Mouse (Mus musculus) CH12.LX (cell line): ENCODE results near the gene Slc1a4. TPM values are rescaled to one million over a fixed set of nuclear protein-coding genes. Genes with fewer than 3 reads are reported as not detected.

Experiments used
- DNase-seq: peaks from one replicate; pipeline ENCODE4 v3.0.0-alpha.2; 2013; ENCODE audit errors: extremely low read depth
- H3K27ac ChIP-seq: 2 replicates; pipeline ENCODE4 v1.5.1; 2012; ENCODE audit warnings: low read depth, mild to moderate bottlenecking, control low read depth, moderate library complexity; ENCODE audit not compliant: insufficient read depth
- H3K27me3 ChIP-seq: replicated peaks from 2 replicates; pipeline ENCODE3; 2012; ENCODE audit warnings: inconsistent platforms
- H3K36me3 ChIP-seq, 2 experiments: replicated peaks in 1 of 2; 2 replicates each; pipeline versions ENCODE3 to v1.6.1; 2012; ENCODE audit warnings: inconsistent platforms in 1 of 2, low read length in 1 of 2, mild to moderate bottlenecking in 1 of 2, mixed read lengths in 1 of 2, moderate library complexity in 1 of 2; ENCODE audit not compliant: control insufficient read depth in 1 of 2, insufficient read depth in 1 of 2
- H3K4me1 ChIP-seq, 2 experiments: 2 replicates each; pipeline ENCODE4 v1.6.1; 2012; ENCODE audit warnings: inconsistent platforms in 1 of 2, moderate library complexity in 1 of 2; ENCODE audit not compliant: insufficient read depth in 2 of 2, control insufficient read depth in 1 of 2
- H3K4me2 ChIP-seq: 2 replicates; pipeline ENCODE4 v1.6.1; 2012; ENCODE audit warnings: low read depth, mild to moderate bottlenecking, control low read depth; ENCODE audit not compliant: poor library complexity, insufficient read depth, severe bottlenecking
- H3K4me3 ChIP-seq, 3 experiments: fragments of 150-350 bp in 1 of 3; sonication (generic) in 1 of 3; replicated peaks in 1 of 3; 2 replicates each; pipeline versions ENCODE3 to v1.5.1; 2011 to 2012; ENCODE audit warnings: low read depth in 2 of 3, low read length in 2 of 3, mild to moderate bottlenecking in 2 of 3, moderate library complexity in 2 of 3, control low read depth in 1 of 3, improper control_type of control experiment in 1 of 3, inconsistent platforms in 1 of 3, mixed read lengths in 1 of 3; ENCODE audit not compliant: poor library complexity in 1 of 3
- H3K79me2 ChIP-seq: replicated peaks from 2 replicates; pipeline ENCODE4 v1.6.1; 2012; ENCODE audit warnings: mild to moderate bottlenecking, moderate library complexity; ENCODE audit not compliant: control insufficient read depth, poor library complexity, insufficient read depth, severe bottlenecking; ENCODE audit errors: extremely low read depth
- H3K9ac ChIP-seq: 2 replicates; pipeline ENCODE4 v1.6.1; 2012; ENCODE audit warnings: low read depth, mild to moderate bottlenecking, control low read depth, moderate library complexity; ENCODE audit not compliant: insufficient read depth
- H3K9me3 ChIP-seq: replicated peaks from 2 replicates; pipeline ENCODE3; 2012; ENCODE audit warnings: low read length, inconsistent platforms, mixed read lengths
- CHD1 ChIP-seq: IDR thresholded peaks from 2 replicates; pipeline ENCODE4 v1.6.1; 2012; ENCODE audit warnings: low read depth, low read length, improper control_type of control experiment, inconsistent platforms
- CHD2 ChIP-seq: IDR thresholded peaks from 2 replicates; pipeline ENCODE4 v1.6.1; 2011; ENCODE audit warnings: low read length, improper control_type of control experiment
- ELF1 ChIP-seq: IDR thresholded peaks from 2 replicates; pipeline ENCODE4 v1.6.1; 2014; ENCODE audit warnings: low read depth, mild to moderate bottlenecking, inconsistent platforms, low read length, improper control_type of control experiment
- EP300 ChIP-seq: IDR thresholded peaks from 2 replicates; pipeline ENCODE4 v1.6.1; 2011; ENCODE audit warnings: low read length, improper control_type of control experiment
- IRF4 ChIP-seq: IDR thresholded peaks from 2 replicates; pipeline ENCODE4 v1.6.1; 2014; ENCODE audit warnings: low read depth, mild to moderate bottlenecking, inconsistent platforms, low read length, improper control_type of control experiment
- MAFK ChIP-seq: IDR thresholded peaks from 2 replicates; pipeline ENCODE4 v1.6.1; 2011; ENCODE audit warnings: low read length, improper control_type of control experiment; ENCODE audit not compliant: insufficient replicate concordance
- MAZ ChIP-seq: IDR thresholded peaks from 2 replicates; pipeline ENCODE4 v1.6.1; 2012; ENCODE audit warnings: low read depth, mild to moderate bottlenecking, inconsistent platforms, low read length, improper control_type of control experiment, moderate library complexity
- MEF2A ChIP-seq: IDR thresholded peaks from 2 replicates; pipeline ENCODE4 v1.6.1; 2014; ENCODE audit warnings: low read depth, mild to moderate bottlenecking, inconsistent platforms, low read length, improper control_type of control experiment, borderline replicate concordance
- MYC ChIP-seq: IDR thresholded peaks from 2 replicates; pipeline ENCODE4 v1.6.1; 2011; ENCODE audit warnings: low read depth, mild to moderate bottlenecking, improper control_type of control experiment, low read length
- NELFE ChIP-seq: IDR thresholded peaks from 2 replicates; pipeline ENCODE4 v1.6.1; 2011; ENCODE audit warnings: low read depth, low read length, improper control_type of control experiment
- PAX5 ChIP-seq: IDR thresholded peaks from 2 replicates; pipeline ENCODE4 v1.6.1; 2012; ENCODE audit warnings: low read length, inconsistent platforms, mixed read lengths
- RAD21 ChIP-seq: IDR thresholded peaks from 2 replicates; pipeline ENCODE4 v1.6.1; 2011; ENCODE audit warnings: low read depth, mild to moderate bottlenecking, low read length, improper control_type of control experiment, moderate library complexity
- SIN3A ChIP-seq: IDR thresholded peaks from 2 replicates; pipeline ENCODE4 v1.6.1; 2012; ENCODE audit warnings: low read length, improper control_type of control experiment, inconsistent platforms
- TCF12 ChIP-seq: IDR thresholded peaks from 2 replicates; pipeline ENCODE4 v1.6.1; 2014; ENCODE audit warnings: low read depth, mild to moderate bottlenecking, inconsistent platforms, low read length, improper control_type of control experiment
- UBTF ChIP-seq: IDR thresholded peaks from 2 replicates; pipeline ENCODE4 v1.6.1; 2012; ENCODE audit warnings: low read depth, mild to moderate bottlenecking, inconsistent platforms, low read length, improper control_type of control experiment, moderate library complexity
- USF2 ChIP-seq: conservative IDR thresholded peaks from 2 replicates; pipeline ENCODE4 v1.6.1; 2011; ENCODE audit warnings: low read depth, low read length, improper control_type of control experiment
- ZKSCAN1 ChIP-seq: IDR thresholded peaks from 2 replicates; pipeline ENCODE4 v1.6.1; 2012; ENCODE audit warnings: low read depth, inconsistent platforms, low read length, improper control_type of control experiment, borderline replicate concordance
- ZMIZ1 ChIP-seq: IDR thresholded peaks from 2 replicates; pipeline ENCODE4 v1.6.1; 2012; ENCODE audit warnings: low read depth, mild to moderate bottlenecking, inconsistent platforms, low read length, improper control_type of control experiment
- ZNF384 ChIP-seq: IDR thresholded peaks from 2 replicates; pipeline ENCODE4 v1.6.1; 2012; ENCODE audit warnings: low read depth, low read length, improper control_type of control experiment, inconsistent platforms
- dilution Hi-C: fragments of 300-500 bp; cut with MboI; formaldehyde crosslinking; loops from 2 replicates; pipeline ENCODE4 v1.14.3; 2020; ENCODE audit warnings: low sequenced_read_pairs; ENCODE audit not compliant: extremely low pct_unique_long_range_greater_than_20kb, extremely low pct_ligation_motif_present
- in situ Hi-C: fragments of 300-500 bp; cut with MboI; formaldehyde crosslinking; loops from 3 replicates; pipeline ENCODE4 v1.14.3; 2019; ENCODE audit warnings: low sequenced_read_pairs, low pct_ligation_motif_present, low pct_unique_long_range_greater_than_20kb, mixed read lengths
- polyA plus RNA-seq: library from polyadenylated mRNA; unstranded; fragments of >175 nt; gene quantifications from 2 replicates; pipeline ENCODE4 v1.2.1, GENCODE M21; 2012; ENCODE audit warnings: low read depth; ENCODE audit not compliant: insufficient read length
- total RNA-seq, 2 experiments: library from RNA; depleted of rRNA; stranded (reverse); fragments of 300-350 nt in 1 of 2; fragments of >200 nt in 1 of 2; gene quantifications; 2 replicates each; pipeline ENCODE4 v1.2.3; 2012 to 2014

Slc1a4 gene
- total and polyA plus RNA-seq, 3 experiments: 29.3 to 52.7 (median 37.8) TPM

DNA sequence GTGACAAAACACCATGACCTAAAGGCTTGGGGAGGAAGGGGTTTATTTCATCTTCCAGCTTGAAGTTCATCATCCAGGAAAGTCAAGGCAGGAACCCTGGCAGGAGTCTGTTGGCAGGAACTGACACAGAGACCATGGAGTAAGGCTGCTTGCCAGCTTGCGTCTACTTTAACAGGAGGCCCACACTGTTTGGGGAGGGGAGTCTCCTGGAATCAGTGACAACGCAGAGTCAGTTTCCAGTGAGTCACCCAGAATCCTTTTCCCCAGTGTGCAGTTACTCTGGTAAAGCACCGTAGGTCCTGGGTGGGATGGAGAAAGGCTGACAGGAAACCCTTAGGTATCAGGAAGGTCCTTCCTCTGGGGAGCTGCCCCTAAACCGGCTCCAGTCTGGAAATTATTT, 77.7 kb downstream of the Slc1a4 start:
- Histone ChIP-seq H3K79me2 (no peaks in the 10 kb centered on the region), H3K36me3 (no peaks in the 10 kb centered on the region), H3K9ac (no peak overlapping the region), H3K4me3 (no peak overlapping the region), H3K27me3 (peaks cover 2% of the 10 kb centered on the region), H3K27ac (no peak overlapping the region), H3K9me3 (peaks cover 2% of the 10 kb centered on the region), H3K4me1 (peaks cover 4 to 13% of the 10 kb centered on the region in 2 experiments; a peak in 2 of 4 replicates), H3K4me2 (no peak overlapping the region)
- DNase-seq: no peak
- dilution Hi-C loops: no loop called here
- in situ Hi-C loops: no loop called here
- TF ChIP-seq IRF4: no peak
- TF ChIP-seq ZKSCAN1: no peak
- no peak for TF ChIP-seq MYC
- TF ChIP-seq MAZ: no peak
- TF ChIP-seq MEF2A: no peak
- no peak for TF ChIP-seq EP300
- no peak for TF ChIP-seq PAX5
- no peak for TF ChIP-seq MAFK
- no peak for TF ChIP-seq ZMIZ1

DNA sequence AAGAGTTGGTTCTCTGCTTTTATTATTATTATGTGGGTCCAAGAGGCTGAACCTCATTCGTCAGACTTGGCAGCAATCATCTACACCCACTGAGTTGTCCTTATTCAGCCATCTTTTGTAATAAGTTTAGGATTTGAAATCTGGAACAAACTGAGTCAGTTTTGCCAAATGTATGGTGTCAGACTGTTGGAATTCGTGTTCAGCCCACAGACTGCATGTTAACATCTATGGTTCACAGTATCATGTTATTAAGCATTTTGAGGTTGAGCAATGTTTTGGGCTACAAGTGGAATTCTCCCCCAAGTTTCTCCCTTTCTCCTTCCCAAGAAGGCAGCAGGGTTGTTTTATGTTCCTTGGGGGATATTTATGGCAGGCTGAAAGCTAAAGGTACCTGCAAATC, 79.4 kb downstream of the Slc1a4 start:
- DNase-seq: no peak
- Histone ChIP-seq H3K9me3 (peaks cover 2% of the 10 kb centered on the region), H3K27me3 (peaks cover 2% of the 10 kb centered on the region), H3K9ac (no peak overlapping the region), H3K36me3 (no peaks in the 10 kb centered on the region), H3K79me2 (peaks cover 9% of the 10 kb centered on the region), H3K4me1 (peaks cover 4 to 13% of the 10 kb centered on the region in 2 experiments; a peak in 2 of 4 replicates), H3K27ac (no peak overlapping the region), H3K4me2 (no peak overlapping the region), H3K4me3 (no peak overlapping the region)
- dilution Hi-C loops (no loop called here), in situ Hi-C loops (no loop called here)
- TF ChIP-seq EP300: no peak
- no peak for TF ChIP-seq RAD21
- TF ChIP-seq MAFK: no peak
- no peak for TF ChIP-seq TCF12
- TF ChIP-seq UBTF: no peak
- TF ChIP-seq NELFE: no peak
- TF ChIP-seq ELF1: no peak
- no peak for TF ChIP-seq SIN3A
- TF ChIP-seq CHD2: no peak
- no peak for TF ChIP-seq CHD1
- no peak for TF ChIP-seq ZNF384
- TF ChIP-seq IRF4: no peak
- TF ChIP-seq USF2: no peak
- TF ChIP-seq PAX5: no peak

Other genes with a start within 250 kb of the Slc1a4 start
- 141 and 159 TPM in 2 replicates for gene Actr2, start 219.8 kb downstream of the Slc1a4 start, total RNA-seq (2012; rRNA removed)
- 189 and 196 TPM in 2 replicates for gene Actr2, start 219.8 kb downstream of the Slc1a4 start, total RNA-seq (2014; rRNA removed)
- 307 and 327 TPM in 2 replicates for gene Actr2, start 219.8 kb downstream of the Slc1a4 start, polyA plus RNA-seq
- 76.7 and 98.7 TPM in 2 replicates for gene Rab1a, start 131.3 kb downstream of the Slc1a4 start, total RNA-seq (2012; rRNA removed)
- 135 and 143 TPM in 2 replicates for gene Rab1a, start 131.3 kb downstream of the Slc1a4 start, total RNA-seq (2014; rRNA removed)
- gene Rab1a, start 131.3 kb downstream of the Slc1a4 start, polyA plus RNA-seq: 216 and 263 TPM in 2 replicates
- gene Cep68, start 83.3 kb downstream of the Slc1a4 start, total RNA-seq (2012; rRNA removed): 28.7 and 30.7 TPM in 2 replicates
- 27.8 and 28.3 TPM in 2 replicates for gene Cep68, start 83.3 kb downstream of the Slc1a4 start, total RNA-seq (2014; rRNA removed)
- gene Cep68, start 83.3 kb downstream of the Slc1a4 start, polyA plus RNA-seq: 27.7 and 31.6 TPM in 2 replicates
- 5.2 and 6.0 TPM in 2 replicates for gene Sertad2, start 210.5 kb upstream of the Slc1a4 start, total RNA-seq (2012; rRNA removed)
- gene Sertad2, start 210.5 kb upstream of the Slc1a4 start, total RNA-seq (2014; rRNA removed): 5.9 TPM in 2 replicates
- gene Sertad2, start 210.5 kb upstream of the Slc1a4 start, polyA plus RNA-seq: 10.3 and 13.1 TPM in 2 replicates